Mouse (Mus musculus) naive thymus-derived CD4-positive, alpha-beta T cell, adult 2 months (primary cell): Measurements from ENCODE around the gene Pdss2.

Experiments used
- DNase-seq: peaks from one replicate; pipeline ENCODE4 v3.0.0-alpha.2; 2011; ENCODE audit warnings: low read depth

Pdss2 gene

DNA sequence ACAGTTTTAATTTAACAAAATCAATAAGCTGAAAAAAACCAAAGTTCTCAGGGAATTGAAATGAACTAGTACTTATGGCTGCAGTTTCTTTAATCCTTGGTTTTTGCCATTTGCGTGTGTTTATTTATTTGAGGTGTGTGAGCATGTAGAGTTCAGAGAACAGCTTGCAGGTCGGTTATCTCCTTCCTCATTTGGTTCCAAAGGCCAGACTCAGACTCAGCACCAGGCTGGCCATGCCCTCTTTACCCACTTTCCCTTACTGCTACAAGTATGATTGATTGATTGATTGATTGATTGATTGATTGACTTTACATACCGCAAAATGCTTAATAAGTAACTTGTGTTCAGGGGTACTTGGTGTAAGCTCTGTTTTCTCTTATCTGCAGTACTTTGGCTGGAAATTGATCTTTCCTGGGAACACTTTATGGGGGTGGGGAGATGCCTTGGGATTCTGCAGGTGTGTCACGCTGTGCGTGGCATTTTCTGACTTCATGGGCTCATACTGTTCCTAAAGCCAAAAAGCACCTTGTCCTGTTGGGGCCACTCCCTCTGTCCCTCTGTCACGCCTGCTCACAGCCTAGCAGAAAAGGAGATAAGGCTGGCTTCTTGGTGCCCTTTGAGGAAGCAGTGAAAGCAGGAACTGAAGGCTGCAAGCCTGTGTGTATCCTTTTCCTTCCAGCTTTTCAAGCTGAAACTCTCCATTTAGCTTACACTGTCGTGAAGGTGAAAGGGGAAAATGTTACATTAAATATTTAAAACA lies 91.6 kb downstream of the Pdss2 start:
- no peak for DNase-seq

DNA sequence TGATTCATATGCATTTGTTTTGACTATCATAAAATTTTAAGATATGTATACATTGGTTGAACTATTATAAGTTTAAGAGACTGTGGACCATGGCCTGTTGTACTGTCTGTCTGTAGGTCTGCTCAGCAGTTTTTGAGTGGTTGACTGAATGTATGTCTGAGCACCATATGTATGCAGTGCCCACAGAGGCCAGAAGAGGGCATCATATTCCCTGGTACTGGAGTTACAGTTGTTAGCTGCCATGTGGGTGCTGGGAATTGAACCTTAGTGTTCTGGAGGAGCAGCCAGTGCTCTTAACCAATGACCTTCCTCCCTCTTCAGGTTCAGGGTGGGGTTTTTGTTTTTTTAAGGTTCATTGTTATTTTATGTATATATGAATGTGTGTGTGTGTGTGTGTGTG lies 93.9 kb downstream of the Pdss2 start:
- no peak for DNase-seq

DNA sequence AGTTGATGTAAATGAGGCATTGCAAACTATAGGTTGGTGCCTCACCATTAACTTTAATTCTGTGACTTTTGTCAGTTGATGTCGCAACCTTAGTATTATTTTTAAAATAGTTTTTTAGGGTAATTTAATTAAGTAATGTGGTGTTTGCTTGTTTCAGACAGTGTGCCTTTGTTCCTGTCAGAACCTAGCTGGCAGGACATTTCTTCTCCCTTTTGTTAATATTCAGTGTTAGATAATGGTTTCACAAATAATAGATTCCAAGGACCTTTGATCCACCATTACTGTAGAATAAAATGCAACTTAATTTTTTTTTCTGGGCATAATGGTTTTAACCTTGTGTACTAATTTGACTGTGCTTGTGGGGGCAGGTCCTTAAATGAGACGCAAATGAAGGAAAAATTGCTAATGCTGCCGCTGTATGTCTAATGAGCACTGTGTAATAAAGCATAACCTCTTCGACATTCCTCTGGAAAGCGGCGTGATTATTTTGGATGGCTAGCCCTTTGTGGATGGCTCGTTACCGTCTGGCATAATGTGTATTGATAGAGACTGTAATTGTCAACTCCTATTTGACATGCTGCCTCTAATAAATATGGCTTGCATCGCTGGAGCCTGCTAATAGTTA lies 96.2 kb downstream of the Pdss2 start:
- DNase-seq: no peak

DNA sequence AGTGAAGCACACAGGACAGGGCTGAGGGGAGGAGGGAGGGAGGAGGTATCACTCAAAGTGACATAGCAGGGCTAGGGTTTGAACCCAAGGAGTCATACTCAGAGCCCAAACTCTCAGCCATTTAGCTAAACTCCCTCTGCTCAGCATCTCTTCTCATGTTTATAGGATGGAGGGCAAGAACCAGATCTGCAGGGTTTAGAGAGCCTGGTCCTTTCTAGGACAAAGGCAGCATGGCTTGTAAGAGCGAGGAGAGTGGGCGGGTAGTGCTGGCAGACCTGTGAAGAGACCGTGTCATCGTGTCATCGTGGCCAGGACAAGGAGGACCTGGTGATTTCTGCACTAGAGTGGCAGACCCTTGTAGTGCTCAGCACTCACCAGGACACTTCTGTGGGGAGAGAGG lies 99.7 kb downstream of the Pdss2 start:
- no peak for DNase-seq

DNA sequence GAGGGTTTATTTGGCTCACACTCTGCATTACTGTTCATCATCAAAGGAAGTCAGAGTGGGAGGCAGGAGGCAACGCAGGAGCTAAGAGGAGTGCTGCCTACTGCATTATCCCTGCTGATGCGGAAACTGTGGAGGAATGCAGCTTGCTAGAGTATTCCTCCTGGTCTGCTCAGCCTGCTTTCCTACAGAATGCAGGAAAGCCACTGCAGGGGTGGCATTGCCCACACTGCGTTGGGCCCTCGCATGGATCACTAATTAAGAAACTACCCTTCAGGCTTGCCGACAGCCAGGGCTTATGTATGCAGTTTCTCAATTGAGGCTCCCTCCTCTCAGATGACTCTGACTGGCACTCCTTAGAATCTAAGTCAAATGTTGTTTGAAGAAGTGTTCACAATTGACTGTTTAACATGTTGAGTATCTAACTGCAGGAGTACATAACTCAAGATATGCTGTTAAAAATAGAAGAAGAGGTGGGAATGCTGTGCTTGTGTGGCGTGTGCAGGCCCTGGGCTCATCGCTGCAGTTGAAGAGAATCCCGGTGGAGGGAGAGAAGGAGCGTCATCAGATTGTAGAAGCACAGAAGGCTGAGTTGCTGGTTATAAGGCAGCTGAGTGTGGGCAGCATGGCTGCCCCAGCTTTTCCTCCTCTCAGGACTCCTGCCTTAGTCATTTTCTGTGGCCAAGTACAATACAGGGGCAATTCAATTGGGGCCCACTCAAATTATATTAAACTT lies 101.3 kb downstream of the Pdss2 start:
- DNase-seq: no peak

DNA sequence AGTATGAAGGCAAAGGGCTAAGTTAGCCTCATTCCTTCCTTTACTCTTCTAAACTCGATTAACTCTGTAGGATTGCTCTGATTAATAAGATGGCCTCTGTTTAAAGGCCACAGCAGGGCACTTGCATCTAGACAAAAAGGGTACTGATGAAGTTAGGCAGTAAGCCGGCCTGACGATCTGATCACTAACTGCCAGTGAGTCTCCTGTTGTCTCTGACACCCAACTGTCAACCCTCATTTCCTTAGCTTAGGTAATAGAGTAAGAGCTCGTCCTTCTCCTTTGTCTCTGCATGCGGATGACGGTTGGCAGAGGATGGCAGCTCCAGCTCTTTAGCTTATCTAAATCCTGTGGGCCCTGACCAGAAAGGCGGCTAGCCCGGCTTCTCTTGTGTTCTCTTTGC lies 102.1 kb downstream of the Pdss2 start:
- DNase-seq: no peak

DNA sequence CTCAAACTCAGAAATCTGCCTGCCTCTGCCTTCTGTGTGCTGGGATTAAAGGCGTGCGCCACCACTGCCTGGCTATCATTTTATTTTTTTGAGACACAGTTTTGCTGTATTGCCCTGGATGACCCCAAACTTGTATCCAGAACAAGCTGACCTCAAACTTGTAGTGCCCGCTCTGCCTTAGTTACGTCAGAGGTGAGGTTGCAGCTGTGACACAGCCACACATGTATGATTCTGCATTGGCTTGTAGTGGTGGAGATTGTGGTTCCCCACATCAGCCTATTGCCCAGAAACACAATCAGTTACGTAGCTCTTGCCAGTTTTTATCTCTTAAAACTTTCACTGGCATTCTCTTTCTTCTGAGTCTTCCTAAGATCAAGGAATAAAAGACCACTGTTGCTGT lies 108.5 kb downstream of the Pdss2 start:
- no peak for DNase-seq

DNA sequence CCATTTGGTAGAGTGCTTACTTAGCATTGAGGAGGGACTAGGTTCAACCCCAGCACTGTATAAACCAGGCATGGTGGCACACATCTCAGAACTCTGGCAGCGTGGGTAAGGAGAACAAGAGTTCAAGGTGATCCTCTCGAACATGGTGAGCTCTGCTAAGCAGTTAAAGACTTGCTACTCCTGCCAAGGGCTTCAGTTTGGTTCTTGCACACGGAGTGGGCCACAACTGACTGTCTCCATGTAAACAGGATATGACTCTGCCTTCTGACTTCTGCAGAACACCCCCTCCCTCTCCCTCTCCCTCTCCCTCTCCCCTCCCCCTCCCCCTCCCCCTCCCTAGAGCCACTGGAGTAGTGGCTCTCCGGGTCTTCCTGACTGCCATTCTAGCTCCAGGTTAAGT lies 109.4 kb downstream of the Pdss2 start:
- peak; percentile 53 for DNase-seq

DNA sequence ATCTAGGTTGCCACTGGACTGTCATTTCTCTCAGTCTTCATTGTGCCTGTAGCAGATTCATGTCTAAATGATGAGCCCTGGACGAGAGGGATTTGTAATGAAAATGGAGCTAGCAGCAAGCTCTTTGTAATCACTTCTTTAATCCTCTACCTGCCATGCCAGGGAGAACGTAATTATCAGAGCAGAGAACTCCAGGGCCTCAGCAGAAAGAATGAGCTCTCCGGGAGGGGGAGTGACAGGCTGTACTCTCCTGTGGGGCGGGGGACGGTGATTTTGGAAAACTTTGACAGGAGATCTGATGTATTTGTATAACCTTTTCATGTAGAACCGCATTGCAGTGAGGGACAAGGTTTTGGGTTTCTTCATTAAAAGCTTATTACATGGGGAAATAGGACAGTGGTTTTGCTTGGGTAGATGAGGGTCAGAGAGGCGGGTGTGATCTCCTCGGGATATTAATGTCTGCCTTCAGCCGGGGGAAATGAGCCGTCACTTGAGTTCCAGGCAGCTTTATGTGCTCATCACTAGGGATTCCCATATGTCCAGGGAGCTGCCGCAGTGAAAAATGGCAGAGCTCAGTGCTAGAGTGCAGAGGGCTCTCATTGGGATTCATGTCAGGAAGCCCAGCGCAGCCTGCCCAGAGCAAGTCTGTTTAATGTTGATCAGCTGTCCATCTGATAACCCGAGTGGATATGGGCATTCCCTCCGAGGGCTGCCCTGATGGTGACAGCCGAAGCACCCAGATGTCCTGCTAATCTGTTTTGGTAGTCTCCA lies 110.8 kb downstream of the Pdss2 start:
- no peak for DNase-seq

DNA sequence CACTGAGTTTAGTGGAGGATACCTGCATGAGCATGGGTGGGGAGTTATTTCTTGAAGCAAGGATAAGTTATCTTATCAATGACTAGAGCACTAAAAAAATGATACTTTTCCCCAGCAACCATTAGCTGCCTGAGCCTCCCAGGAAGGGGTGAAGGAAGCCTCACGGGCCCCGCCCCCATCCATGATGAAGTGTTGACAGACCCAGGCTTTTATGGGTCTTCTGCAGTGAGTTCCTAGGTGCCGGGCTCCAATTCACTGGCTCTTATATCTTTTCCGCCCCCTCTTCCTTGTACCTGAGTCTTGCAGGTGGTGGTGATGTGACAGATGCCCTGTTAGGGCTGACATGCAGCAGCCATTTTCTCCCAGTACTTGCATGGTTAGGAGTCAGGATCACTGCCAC lies 114.6 kb downstream of the Pdss2 start:
- DNase-seq: no peak

DNA sequence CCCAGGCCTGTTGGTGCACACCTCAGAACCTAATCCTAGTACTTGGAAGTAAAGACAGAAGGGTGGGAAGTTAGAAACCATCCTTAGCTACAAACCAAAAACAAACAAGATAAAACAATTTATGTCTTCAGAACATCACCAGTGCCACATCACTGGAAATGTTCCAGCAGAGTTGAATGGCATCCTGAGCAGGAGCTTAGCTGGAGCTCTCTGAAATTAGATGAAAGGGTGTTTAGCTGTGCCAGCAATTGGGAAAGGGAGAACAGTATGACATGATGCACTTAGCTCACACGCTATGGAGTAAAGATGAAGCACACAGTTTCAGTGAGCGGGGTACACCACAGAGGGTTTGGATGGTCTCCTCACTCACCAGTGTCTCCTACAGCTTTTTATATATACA lies 115.8 kb downstream of the Pdss2 start:
- no peak for DNase-seq

DNA sequence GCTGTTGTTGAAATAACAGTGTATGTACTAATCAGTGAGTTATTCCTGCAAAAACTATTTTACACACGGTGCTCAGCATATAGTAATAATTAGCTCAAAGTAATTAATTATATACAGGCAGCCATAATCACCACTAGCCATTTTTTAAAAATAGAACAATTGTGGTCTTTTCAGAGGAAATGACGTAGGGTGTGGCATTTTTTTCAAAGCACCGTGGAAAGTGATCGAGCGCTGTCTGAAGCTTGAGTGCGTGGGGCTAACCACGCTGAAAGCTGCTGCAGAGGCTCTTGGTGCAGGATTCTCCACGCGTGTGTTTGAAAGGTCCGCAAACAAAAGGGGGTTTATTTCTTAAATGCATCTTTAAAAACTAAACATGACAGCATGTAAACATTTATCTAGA lies 118.5 kb downstream of the Pdss2 start:
- peak; percentile 62 for DNase-seq

DNA sequence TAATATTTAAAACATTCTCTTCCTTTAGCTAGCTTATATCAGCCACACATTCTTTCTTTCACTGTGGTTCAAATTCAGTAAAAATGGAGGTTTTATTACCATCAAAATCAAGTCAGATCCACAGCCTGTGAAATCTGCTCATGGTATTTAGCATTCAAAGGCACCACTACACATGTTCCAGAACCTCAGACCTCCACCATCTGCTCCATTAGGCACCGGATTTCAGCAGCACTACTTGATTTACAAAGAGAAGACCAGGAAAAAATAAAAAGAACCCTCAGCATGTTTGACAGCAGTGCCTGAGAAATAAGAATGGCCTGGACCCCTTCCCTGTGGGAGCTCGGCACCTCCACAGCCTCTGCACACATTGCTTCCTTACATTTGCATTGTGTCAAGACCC lies 128.4 kb downstream of the Pdss2 start:
- no peak for DNase-seq

DNA sequence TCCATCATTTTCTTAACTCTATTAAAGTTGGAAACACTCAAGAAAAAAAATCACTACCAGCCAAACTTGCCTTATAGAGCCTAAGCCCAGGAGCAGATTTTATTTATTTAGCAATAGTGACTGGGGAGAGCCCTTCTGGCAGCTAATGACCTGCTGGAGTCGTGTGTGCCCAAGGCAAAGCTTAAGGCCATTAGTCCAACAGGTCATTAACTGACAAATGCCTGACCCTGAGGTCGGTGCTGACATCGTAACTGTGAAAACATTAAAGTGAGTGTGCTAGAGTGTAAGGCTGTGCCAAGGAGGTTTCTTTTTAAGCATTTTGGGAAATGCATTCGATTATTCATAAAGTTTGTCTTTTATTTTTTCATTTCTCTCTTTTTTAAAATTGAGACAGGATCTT lies 136.6 kb downstream of the Pdss2 start:
- no peak for DNase-seq

DNA sequence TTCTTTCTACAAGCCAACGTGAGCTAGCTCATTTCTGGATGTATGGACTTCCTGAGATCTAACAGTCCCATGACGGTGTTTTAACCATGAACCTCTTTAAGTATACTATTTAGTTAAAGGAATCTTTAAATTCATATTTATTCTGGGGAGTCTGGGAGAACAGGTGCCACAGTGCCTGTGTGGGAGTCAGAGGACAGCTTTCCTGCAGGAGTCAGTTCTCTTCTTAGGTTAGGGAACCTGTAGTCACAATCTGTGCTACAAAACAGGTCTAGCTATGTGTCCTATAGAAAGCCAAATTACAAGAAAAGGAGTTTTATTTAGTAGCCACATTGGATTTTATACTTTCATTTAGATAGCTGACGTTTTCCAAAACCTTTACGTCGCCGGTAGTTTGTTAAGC lies 141.7 kb downstream of the Pdss2 start:
- no peak for DNase-seq

DNA sequence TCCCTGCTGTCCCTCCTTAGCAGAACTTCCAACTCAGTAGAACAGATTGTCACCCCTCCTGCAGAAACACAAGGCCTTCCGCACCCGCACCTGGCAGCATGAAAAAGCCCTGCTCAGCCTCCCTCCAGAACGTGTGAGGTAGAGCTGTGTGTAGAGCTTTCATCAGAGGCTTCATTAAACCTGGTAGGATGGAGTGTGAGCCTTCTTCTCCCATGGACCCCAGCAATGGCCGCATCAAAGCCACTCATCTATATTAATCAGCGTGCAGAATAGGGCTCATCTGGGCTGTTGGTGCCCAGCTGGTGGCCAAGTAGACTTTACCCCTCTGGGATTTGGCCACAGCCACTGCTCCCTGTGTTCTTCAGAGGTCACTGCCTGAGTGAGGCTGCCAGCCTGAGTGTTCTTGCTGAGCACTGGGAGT lies 142.2 kb downstream of the Pdss2 start:
- no peak for DNase-seq

DNA sequence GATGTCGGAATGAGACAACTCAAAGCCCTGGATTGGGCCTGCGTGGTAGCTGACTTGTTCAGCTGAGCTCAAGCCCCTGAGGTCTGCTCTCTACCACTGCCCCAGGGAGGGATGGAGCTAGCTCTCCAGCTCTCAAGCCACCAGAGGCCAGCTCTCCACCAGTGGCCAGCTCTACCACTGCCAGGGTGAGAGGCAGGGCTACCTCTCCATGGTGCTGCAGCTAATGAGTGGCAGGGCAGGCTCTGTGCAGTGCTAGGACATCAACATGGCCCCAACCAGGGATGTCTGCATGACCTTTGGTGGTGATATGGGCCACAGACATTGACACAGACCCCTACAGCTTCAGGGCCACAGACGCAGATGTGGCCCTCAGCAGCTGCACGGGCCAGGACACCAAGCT lies 144.6 kb downstream of the Pdss2 start:
- no peak for DNase-seq

DNA sequence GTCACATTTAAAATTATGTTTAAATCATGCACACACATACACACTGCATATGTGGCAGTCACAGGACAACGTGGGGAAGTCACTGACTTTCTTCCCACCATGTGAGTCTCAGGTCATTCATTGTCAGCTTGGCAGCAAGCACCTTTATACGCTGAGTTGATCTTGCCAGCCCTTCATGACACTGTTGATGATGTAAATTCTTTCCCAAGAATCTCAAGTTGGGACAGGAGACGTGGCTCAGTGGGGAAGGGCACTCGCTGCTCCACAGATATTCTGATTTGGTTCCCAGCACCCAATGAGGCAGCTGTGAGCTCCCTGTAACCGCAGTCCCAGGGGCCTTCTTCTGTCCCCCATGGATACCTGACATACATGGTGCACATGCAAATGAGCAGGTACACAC lies 147.3 kb downstream of the Pdss2 start:
- no peak for DNase-seq

DNA sequence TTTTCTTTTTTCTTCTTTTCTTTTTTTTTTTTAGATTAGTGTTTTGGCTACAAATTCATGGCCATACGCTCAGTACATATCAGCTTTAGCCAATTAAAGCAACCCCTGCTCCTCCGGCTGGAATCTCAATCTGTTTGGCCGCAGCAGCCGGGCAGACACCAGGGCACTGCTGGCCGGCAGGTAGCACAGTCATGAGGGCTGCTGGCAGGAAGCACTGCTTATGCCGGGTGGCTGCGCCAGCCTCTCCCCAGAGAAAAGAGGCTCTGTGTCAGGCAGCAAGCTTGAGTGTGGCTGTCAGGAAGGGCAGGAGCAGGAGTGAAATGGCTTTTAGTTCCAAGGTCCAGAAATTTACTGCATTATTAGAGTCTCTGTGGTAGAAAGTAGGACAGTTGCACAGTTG lies 151.0 kb downstream of the Pdss2 start:
- DNase-seq: peak; percentile 29

DNA sequence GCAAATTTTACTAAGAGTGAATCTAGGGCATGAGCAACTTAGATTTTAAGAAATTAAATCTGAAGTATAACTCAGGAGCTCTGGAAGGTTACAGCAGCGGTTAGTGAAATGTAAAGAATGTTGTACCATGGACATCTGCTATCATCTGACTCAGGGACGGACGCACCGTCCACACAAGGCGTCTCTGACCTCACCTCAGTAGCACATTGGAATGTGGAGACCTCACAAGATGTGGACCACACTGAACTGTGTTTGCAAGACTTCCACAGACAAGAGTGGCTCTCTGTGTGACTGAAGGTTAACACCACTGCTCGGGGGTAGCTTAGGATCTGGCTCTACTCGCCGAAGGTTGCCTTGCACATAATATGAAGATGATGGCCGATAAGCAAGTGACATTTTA lies 151.7 kb downstream of the Pdss2 start:
- no peak for DNase-seq

DNA sequence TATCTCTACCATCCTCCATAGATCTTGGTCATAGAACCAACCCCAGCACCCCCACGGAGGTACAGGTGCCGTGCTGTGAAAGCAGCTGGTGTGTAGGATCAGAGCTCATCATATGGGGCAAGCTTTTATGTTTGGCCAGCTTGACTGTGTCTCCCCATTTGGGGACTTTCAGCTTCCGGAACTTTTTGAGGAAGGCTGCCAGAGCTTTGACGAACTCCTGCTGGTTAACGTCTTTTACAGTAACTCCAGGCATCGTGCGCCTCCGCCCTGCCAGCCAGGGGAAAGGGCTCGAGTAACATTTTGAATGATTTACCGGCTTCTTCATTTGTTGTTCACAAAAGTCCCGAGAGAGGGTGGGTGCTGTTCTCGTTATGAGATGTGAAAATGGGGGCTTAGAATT lies 152.4 kb downstream of the Pdss2 start:
- DNase-seq: no peak

DNA sequence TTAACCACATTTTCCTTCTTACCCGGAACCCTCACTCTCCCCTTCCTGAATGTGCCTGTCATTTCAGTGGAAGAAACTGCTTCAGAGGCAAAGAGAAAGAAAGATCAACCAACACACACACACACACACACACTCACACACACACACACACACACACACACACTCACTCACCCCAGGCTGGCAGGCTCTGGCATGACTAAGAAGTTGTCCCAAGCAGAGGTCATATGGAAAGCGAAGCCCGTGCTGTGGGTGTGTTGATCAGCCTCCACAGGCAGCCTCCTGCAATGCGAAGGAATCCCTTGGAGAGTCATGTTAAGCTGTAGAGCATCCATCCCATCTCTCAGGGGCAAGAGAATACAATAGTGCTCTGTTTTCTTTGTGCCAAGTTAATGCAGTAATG lies 154.0 kb downstream of the Pdss2 start:
- no peak for DNase-seq

DNA sequence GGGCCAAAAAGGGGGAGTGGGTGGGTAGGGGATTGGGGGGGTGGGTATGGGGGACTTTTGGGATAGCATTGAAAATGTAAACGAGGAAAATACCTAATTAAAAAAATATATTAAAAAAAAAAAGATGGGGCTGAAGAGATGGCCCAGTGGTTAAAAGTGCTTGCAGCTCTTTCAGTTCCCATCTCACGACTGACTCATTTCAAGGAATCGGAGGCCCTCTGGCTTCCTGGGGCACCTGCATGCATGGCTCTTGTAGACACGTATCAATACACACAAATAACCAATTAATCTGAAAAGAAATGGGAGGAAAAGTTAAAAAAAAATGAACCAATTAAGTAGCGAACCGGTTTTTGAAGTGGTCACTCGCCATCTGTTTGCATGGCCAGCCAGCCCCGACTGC lies 155.5 kb downstream of the Pdss2 start:
- no peak for DNase-seq
